Mouse (Mus musculus) midbrain, embryonic 10.5 days (tissue): ENCODE measurements at regions not wholly inside any gene's neighbourhood (a gene's known extent, or its start where the extent isn't known, plus 50 kb on each side); places are given as distances from the start of the nearest gene placed in this dataset.
A peak's percentile ranks its signal among the peaks of the same experiment; 100 is the strongest.

ENCODE experiments used
- DNase-seq: peaks from one replicate; pipeline ENCODE4 v3.0.0-alpha.2; 2017; ENCODE audit warnings: low spot score
- H3K27ac ChIP-seq: fragments of 300-500 bp; sonication (generic); replicated peaks from 2 replicates; pipeline ENCODE4 v1.5.1; 2016; ENCODE audit warnings: mild to moderate bottlenecking
- H3K27me3 ChIP-seq: fragments of 300-500 bp; sonication (generic); 2 replicates; pipeline ENCODE4 v1.6.1; 2016; ENCODE audit warnings: low read depth, mild to moderate bottlenecking; ENCODE audit not compliant: poor library complexity, severe bottlenecking
- H3K36me3 ChIP-seq: fragments of 300-500 bp; sonication (generic); 2 replicates; pipeline ENCODE4 v1.6.1; 2016; ENCODE audit warnings: mild to moderate bottlenecking, moderate library complexity
- H3K4me1 ChIP-seq: fragments of 300-500 bp; sonication (generic); 2 replicates; pipeline ENCODE4 v1.6.1; 2016
- H3K4me3 ChIP-seq: fragments of 300-500 bp; sonication (generic); 2 replicates; pipeline ENCODE4 v1.5.1; 2016; ENCODE audit warnings: mild to moderate bottlenecking, moderate library complexity
- H3K9me3 ChIP-seq: fragments of 300-500 bp; sonication (generic); replicated peaks from 2 replicates; pipeline ENCODE4 v1.6.1; 2016; ENCODE audit warnings: mild to moderate bottlenecking
- WGBS: fragments of 180-500 bp; shearing (Covaris S2); methylation state at CpG from one replicate; pipeline ENCODE4 v1.1.7; 2016; 5-methylcytosine and 5-hydroxymethylcytosine counted together

DNA sequence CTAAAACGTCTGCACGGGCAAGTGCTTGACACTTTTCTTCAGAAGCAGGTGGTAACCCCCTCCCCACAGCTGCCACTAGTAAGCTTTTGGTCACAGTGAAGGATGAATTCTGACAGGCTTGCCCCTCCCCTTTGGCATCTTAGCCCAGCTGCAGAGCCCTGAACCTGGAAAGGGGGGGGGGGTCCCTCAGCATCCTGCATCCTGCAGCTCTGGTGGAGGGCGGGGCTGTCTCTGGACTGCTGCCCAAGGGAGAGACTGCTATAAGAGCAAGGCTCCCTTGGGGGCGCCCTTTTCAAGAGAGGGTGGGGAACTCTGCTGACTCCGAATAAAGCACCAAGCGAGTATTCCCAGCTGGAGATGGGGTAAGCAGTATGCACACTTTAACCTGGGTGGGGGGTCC lies 62.8 kb upstream of the Frmpd3 start:
- Histone ChIP-seq H3K27ac (no peak overlapping the region), H3K9me3 (0 out of 2 replicates have a peak, but pooled peaks cover 3% of the 10 kb centered on the region), H3K4me3 (no peak overlapping the region), H3K27me3 (peaks cover 100% of the 10 kb centered on the region), H3K4me1 (peaks cover 17% of the 10 kb centered on the region), H3K36me3 (no peaks in the 10 kb centered on the region)
- DNase-seq, result peak; percentile 25
- WGBS, result 15% methylated on average over 6 of the region's 6 CpGs

DNA sequence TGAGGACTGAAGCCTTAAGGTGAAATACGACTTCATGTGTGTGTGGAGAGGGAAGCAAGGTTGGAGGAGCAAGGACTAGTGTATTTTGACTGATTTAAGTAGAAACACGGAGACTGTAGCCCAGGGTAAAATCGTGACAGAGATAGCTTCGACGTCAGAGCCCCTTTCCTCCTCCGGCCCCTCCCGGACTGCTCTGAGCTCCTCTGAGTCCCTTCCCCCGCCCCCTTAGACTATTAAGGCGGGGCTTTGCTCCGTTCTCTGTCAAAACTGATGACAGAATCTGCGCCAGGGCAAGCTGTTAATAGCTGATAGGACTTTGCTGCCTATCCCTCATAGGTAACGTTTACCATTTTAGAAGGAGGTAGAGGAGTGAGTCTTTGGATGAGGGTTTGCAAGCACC lies 62.0 kb upstream of the Frmpd3 start:
- Histone ChIP-seq H3K27ac (no peak overlapping the region), H3K4me1 (peaks cover 17% of the 10 kb centered on the region), H3K36me3 (no peaks in the 10 kb centered on the region), H3K27me3 (peaks cover 100% of the 10 kb centered on the region), H3K9me3 (0 out of 2 replicates have a peak, but pooled peaks cover 3% of the 10 kb centered on the region), H3K4me3 (no peak overlapping the region)
- no peak for DNase-seq
- whole genome bisulfite sequencing, result 22% methylated on average over 12 of the region's 12 CpGs
